Mouse (Mus musculus) small intestine, adult 2 months (tissue): ENCODE data around the gene Ltf.
A peak's percentile ranks its signal among the peaks of the same experiment; 100 is the strongest.

Experiments used
- CTCF ChIP-seq: fragments of 200-500 bp; IDR thresholded peaks from 2 replicates; pipeline ENCODE4 v1.5.1; 2012; ENCODE audit warnings: low read depth, mild to moderate bottlenecking, control low read depth, inconsistent platforms, low read length, moderate library complexity, mixed read lengths; ENCODE audit not compliant: insufficient replicate concordance, insufficient read length; ENCODE audit errors: extremely low read depth
- POLR2A ChIP-seq: fragments of 200-500 bp; IDR thresholded peaks from 2 replicates; pipeline ENCODE4 v1.6.1; 2012; ENCODE audit warnings: low read depth, mild to moderate bottlenecking, control low read depth, inconsistent platforms, low read length, moderate library complexity

DNA sequence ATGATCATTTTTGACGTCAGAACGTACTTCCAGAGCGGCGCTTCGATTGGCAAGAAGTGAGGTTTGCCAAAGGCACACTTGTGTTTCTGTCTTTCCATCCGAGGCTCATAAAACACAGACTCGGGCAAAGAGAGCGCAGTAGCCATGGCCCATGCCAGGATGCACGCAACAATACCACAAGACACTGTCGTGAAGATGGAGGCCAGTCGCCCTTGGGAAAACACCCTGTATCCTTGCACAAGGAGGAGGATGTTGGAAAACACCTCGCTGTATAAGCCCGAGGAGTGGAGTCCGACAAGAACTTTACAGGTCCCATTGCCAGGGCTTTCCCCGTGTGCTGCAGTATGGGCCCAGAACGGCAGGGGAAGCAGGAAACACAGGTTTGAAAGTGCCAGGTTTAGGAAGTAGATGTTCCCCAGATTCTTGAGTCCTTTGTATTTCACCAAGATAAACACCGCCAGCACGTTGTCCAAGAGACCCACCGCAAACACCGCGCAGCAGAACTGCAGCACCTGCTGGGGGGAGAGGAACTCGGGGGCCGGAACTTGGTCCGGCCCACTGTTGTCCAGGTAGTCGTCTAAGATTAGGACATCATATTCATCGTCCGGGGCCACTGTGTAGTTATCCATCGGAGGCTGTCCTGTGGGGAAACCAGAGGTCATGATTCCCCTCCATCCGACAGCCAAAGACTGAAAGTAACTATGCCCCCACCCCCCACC is 36.9 kb downstream of the Ltf start:
- TF ChIP-seq CTCF (peak; percentile 12; the same call in 1 of the 2 replicates), POLR2A (no peak)
